Mouse (Mus musculus) frontal cortex, postnatal 14 days (tissue): ENCODE data around the gene Gkap1.
A peak's percentile ranks its signal among the peaks of the same experiment; 100 is the strongest.

ENCODE experiments used
- DNase-seq, 2 experiments: peaks; one replicate each; pipeline ENCODE4 v3.0.0; 2022; ENCODE audit warnings: low spot score in 2 of 2

Gkap1 gene

DNA sequence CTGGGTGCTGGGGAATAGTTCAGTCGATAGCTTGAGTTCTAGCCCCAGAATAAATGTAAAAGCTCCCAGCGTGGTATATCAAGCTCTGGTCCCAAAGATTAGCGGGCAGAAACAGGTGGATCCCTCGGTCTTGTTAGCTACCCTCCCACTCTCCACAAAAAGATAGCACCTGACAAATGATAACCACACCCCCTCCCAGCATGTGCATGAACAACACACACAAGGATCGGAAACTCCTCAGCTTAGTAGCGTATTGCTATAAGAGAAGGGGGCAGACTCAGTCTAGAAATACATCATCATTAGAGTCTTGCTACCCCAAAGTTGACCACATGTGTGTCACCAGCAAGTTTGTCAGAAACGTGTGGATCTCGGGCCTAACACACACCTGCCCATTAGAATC, at the start of gene Gkap1:
TSS of gene Gkap1 (minus strand) at position 101 of the 400 bp plus-strand sequence.
- DNase-seq: no peak

DNA sequence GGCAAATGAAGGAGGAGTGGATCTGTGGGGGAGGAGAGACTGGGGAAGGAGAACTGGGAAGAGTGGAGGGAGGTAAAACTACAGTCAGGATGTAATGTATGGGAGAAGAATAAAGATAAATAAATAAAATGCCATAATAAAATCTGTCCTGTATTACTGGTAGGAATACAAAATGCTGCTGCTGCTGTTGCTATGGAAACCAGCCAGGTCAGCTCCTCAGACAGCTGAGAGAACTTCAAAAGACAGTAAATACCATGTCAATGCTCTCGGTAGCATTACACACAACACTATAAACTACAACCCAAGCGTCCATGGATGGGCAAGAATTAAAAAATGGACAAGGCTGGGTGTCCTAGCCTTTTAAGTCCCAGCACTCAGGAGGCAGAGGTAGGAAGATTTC, 42.3 kb upstream of the Gkap1 start:
- DNase-seq: no peak

DNA sequence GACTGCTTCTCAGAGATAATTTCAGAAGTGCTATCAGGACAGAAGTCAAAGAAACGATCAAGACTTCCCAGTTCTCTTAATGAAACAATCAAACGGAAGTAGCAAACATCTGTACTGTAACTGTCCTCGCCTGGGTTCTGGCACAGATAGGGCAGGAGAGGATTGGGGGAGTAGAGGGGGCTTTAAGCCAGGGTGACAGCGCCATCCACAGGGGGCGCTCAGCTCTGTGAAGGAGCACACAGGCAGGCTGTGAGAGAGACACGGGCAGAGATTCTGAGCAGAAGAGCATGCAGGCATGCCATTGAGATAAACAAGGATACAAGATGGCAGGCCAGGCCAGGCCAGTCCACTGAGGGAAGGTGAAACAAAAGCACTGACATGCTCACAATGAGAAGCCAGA, 39.5 kb upstream of the Gkap1 start:
- DNase-seq: no peak

DNA sequence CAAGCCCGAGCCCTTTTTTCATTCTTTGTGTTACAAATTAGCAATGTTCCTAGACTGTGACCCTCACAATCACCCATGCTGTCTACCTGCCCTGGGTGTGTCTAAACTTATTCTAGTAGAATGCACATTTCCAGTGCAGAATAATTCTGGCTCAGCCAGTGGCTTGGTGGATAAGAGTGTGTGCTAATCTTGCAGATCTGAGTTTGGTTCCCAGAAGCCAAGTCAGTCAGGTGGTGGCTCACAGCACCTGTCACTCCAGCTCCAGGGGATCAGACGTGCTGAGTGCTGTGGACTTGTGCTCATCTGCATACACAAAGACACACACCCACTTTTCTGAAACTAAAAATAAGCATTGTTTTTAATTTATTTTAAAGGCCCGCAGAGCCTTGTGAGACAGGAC, 38.3 kb upstream of the Gkap1 start:
- no peak for DNase-seq

DNA sequence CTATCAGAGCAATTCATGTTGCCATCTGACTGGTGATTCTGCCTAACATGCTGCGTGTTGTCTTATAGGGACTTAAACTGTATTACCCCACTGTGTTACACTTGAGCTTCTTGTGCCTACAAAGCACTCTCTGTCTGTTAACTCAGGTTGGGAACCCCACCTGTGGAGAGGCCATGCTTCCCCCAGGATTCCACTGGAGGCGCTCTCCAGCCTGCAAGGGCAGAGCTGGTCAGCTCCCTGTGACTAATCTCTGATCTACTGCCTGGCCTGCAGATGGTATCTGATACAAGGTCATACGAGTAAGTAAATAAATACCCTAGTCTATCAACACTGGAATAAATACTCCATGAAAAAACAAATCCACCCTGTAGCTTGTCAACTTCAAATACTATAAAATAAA, 35.9 kb upstream of the Gkap1 start:
- no peak for DNase-seq

DNA sequence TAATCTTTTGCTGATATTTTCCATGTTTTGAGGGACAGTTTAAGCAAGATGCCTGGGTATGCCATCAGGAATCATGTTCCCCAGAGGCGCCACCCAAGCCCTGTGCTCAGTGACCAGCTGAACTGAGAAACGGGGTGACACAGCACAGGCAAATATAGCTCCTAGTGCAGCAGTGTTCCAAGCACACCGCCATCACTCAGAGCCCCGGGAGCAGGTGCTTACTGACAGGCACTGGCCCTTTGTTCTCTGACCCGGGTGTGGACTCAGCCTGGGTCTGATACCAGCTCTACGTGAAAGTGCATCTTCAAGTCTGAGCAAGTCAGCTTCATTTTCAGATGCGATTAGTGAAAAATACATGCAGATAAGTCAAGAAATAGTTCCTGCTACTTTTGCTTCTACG, 34.0 kb upstream of the Gkap1 start:
- no peak for DNase-seq

DNA sequence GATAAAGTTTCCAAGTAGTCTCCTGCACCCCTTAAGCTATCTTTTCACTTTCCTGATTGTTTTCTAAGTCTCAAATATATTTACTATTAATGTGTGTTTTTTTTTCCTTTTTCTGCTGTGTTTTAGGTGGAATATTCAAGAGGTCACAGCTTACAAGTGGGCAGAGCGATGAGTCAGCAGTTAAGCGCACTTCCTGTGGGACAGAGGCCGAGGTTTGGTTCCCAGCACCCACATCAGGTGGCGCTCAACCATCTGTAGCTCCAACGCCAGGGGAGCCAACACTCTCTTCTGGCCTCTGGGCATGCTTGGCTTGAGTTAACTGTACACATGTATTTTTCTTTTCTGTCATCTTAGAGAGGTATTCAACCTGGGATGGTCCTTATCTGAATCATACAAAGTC, 32.0 kb upstream of the Gkap1 start:
- DNase-seq: no peak

DNA sequence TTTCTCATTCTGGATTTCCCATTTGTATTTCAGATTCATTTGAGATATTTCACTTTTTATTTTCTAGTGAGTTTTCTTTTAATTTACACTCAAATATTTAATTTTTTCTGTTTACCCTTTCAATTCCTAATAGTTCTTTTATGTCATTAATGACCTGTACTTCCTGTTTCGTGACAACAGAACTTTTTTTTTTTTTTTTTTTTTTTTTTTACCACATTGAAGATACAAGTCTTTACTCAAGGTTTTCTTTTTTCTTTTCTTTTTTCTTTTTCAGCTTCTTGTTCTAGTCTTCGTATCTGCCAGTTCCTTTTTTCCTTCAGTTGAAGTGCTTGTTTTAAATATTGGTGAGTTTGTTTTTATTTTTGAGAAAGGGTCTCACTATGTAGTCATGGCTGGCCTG, 29.7 kb upstream of the Gkap1 start:
- DNase-seq: no peak

DNA sequence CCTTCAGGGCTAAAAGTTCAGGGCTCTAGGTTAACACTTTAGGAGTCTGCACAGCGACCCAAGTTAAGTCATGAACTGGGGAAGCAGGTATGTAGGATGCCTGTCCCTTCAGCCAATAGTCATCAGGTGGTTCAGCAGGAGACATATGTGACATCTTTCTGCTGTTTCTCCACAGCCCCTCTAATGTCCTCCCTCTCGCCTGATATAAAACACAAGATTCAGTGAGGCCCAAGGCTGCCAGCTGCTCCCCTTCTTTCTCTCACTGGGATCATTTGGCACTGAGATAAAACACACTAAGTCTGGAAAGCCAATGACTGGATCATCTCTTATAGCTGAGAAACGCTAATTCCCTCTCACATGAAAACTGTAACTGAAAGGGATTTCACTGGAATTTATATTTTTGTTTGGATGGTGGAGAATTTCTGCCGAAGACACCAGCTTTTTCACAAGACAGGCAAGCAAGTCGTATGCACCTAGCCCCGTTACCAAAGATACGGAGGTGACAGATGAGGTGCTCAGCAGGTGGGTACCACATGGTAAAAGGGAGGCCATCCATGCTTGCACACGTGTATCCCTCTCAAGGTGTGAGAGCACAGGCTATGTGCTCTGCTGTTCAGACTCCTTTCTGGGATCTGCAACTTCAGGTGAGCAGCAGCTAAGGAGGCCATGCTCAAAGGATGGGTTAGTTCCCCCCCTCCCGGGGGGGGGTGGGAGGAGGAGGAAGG, 27.1 kb upstream of the Gkap1 start:
- DNase-seq: no peak

DNA sequence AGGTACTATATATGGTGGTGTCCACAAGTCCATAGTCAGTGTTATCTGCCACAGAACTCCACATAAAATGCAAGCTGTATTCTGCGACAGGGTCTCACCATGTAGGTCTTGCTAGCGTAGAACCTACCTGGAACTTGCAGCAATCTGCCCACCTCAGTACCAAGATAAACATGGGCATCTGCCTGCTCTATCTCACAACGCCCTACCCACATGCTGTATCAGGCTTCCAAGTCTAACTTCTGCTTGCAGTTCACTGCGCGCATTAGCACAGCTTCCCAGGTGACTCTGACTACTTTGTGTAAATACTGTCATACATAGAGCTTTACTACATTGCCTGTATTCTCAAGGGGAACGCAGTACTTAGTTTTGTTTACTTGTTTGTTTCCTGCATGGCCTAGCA, 26.5 kb upstream of the Gkap1 start:
- DNase-seq: no peak

DNA sequence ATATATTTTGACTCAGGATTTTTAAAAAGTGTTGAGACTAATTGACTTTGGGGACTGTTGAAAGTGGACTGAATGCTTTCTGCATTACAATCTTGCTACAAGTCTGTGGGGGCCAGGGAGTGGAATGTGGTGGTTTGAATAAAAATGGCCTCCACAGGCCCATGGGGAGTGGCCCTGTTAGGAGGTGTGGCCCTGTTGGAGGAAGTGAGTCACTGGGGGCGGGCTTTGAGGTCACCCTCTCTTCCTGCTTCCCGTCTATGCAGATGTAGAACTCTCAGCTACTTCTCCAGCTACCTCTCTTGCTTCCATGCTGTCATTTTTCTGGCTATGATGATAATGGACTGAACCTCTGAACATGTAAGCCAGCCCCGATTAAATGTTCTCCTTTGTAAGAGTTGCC, 23.3 kb upstream of the Gkap1 start:
- DNase-seq: no peak

DNA sequence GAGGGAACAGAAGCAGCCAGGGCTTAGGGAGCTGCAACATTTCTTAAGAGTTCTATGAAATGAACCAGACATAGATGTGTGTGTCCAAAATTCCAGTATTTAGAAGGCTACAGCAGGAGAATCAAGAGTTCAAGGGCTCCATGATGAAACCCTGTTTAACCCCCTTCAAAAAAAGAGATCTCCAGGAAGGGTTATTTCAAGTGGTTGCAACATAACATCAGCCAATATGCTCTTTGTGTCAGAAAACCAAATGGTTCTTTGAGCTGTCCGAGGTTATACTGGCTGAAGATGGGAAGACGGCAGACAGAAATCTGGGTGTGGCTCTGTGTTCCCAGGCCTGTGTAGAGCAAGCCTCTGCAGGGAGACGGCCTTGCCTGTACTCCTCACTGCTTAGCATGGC, 20.1 kb upstream of the Gkap1 start:
- no peak for DNase-seq

DNA sequence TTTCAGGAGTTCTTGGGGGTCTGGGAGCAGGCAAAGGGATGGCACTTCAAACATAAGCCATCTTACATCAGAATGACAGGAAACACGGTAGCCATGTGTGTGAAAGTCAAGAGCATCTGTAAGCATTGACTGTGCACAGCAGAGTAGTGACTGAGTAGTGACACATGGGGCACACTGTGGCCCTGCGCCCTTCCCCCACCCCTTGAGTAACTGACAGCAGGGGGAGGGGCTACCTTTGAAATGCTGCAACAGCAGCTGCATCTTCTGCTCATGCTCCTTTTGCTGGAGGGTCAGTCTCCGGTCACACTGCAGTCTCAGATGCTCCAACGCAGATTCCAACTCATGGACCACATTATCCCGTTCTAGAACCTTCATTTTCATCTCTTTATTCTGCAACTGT, 17.3 kb upstream of the Gkap1 start:
- DNase-seq: no peak

DNA sequence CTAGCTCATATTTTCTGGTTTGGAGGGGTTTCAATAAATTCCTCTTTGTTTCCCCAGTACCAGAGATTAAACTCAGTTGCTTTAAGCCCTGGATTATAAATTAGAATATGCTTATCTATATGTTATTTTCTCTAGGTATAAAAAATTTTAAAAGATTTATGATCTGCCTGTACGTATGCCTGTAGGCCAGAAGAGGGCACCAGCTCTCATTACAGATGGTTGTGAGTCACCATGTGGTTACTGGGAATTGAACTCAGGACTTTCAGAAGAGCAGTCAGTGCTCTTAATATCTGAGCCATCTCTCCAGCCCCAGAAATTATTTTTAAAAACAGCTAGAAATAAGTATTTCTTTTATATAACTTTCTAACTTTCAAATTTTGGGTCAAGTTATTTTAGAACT, 13.8 kb upstream of the Gkap1 start:
- DNase-seq: no peak

DNA sequence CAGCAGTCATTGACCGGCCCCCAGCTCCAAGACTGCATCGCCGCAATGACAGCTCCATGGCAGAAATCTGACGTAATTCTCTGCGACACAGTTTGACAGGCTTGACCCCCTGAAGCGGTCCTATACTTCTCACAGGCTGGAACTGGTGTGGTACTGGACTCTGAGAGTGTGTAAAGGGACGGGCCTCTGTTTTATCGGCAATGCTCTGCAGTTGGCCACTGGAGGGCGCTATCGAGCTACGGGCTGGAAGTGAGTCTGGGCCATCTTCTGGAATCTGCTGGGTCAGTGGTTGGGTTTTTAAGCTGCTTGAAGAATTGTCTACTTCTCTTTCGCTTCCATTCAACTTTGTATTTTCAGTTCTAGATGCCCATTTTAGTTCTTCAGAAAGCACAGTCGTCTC, 12.3 kb upstream of the Gkap1 start:
- peak; percentile 18 to 73 for DNase-seq

DNA sequence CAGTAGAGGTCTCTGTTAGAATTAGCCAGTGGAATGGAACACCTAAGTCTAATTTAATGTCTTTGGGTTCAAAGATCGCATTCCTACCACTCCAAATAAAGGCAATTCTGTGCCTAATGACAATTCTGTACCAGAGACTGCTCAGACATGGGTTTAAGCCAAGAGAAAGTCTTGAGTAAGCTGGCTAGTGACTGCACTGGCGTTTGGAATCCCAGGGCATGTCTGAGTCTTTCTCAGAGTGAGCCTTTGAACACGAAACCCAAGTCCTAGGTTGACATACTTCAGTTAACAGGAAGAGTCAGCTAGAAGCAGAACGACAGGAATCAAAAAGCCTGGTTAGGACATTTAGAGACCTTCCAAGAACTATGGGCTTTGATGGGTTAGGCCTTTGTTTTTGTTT, 8.0 kb upstream of the Gkap1 start:
- DNase-seq: no peak

DNA sequence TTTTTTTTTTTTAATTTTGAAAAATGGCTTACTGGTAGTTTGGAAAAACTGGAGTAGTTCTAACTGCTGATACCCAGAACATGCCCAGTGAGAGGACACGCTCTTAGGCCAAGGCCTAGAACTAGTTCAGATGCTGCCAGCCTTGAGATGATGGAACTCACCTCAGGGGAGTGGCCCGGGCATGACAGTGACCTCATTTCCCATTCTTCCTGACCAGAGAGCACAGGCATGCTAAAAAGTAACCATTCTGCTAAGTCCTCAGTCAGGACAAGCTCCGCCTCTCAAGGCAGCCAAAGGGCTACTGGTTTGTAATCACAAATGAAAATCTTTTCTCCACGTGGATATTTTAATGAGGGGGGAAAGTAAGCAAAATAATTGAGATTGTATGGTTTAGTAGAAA, 6.4 kb upstream of the Gkap1 start:
- DNase-seq: no peak

DNA sequence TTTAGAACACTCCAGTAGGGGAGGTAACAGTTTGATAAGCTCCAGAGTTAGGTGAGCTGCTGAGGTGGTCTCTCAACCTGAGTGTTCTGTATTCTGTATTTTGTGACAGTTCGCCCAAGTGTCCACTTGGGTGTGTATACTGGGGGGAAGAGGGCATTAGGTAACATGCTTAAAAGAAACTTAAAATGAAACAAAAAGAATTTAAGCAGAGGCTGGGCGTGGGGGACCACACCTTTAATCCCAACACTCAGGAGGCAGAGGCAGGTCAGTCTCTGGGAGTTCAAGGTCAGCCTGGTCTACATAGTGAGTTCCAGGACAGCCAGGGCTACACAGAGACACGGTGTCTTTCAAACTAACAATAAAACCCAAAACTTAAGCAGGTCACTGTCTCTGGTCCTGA, 5.0 kb upstream of the Gkap1 start:
- DNase-seq: no peak

DNA sequence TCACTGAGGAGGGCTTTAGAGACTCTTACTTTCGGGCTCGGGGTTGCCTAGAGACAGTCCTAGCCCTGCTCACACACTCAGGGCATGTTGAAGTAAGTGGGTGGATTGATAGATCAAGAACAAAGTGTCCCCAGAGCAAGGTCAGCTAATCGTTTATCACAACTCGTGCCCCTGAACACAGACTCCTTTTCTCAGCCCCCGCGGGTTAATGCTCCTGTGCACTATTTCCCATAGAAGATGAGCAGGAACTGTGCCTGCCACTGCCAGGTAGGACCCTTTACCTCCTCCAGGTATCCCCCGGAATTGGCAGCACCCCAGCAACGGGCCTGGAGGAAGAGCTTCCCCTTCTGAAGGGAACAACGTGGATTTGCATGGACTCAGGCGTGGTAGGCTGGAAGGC, 757 bp upstream of the Gkap1 start:
- DNase-seq: no peak

DNA sequence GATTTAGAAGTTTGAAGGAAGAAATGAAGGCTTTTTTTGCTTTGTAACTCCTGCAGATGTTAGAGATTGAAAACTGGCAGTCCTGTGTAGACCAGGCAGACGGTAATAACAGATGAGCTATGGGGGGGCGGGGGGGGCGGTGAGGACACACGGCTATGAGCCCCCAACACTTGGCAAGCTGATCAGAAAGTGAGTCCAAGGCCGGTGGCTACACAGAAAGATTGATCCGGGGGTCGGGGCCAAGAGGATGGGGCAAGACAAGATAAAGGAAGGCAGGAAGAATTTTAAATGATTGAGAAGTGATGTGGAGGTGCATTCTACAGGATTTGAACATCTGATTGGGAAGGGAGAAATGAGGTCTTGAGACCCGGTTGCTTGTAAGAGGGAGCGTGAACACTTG, 423 bp downstream of the Gkap1 start:
- DNase-seq: no peak

DNA sequence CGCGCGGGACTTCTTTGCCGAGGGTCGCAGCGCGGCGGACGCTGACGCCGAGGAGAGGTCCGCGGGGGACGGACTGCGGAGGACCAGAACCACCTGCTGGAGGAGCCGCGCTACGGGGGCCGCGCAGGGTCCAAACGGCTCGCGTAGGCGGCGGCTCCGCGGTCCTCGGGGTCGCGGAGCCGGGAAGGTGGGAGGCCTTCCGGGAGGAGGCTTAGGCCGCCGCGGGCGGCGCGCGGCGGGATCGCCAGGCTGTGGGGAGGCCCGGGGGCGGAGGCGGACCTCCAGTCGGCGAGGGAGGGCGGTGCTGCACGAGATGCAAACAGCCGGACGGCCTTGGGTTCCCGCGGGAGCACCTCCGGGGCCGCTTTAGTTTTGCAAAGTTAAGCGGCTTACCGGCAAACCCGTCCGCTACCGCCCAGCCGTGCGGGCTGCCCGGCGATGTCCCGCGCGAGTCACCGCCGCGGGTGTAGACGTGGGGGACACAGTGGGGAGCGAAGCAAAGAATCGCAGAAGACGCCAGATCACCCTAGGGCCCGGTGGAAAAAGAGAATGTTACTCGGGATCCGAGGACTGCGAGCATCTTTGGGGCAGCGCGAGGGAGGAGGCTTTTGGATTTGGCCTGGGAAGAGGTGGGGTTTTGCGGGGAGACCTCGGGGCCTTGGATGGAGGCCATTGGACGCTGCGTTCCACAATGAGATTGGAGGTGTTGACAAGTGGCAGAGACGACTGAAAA, 1.1 kb downstream of the Gkap1 start:
- DNase-seq: peak; percentile 22 to 37

DNA sequence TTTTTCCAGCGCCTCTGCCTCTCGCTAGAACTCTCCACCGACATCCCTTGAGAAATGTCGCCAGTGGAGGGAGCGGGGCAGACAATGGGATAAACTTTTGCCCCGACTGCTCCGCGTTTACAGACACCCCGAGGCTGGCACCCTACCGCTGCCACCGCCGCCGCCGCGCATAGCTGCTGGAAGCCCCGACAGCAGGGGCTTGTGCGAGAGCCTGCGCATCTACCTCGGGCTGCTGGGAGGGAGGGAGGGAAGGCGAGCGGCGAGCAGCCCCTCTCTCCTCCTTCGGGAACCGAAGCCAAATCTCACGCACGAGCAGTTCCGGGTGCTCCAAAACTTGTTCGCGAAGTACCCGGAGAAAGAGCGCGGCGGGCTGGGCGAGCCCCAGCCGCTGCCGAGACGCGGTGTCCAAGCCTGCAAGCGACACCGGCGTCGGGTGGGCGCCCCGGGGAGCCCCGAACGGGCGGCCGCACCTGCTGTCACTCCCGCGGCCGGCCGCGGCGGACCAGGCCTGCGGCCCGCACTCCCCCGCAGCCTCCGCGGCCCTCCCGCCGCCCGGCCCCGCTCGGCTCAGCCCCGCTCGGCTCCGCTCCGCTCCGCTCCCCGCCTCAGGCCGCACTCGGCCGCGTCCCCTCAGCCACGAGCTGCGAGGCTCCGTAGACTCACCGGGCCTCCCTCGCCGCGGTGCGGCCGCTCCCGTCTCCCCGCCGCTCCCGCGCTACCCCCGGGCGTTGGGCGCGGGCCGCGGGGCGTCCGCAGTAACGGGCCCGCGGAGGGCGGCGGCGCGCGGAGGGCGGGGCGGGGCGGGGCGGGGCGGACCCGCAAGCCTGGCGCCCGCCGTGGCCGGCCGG, 1.9 kb downstream of the Gkap1 start:
- DNase-seq: no peak

DNA sequence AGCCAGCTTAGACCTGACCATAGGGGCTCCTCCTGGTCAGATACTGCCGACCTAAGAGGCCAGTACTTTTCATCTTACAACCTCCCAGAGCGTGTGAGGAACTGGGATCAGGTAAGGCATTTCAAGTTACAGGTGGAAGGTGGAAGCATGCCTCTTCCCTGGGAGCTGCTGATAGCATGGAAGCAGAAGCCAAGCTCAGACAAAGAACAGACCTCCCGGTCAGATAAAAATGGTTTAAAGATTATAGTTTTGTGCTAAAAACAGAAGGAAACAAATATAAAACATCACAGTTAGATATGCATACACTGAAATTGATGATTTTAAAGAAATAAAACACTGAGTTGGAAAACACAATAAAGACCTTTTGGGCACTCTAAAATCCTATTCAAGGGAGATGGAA, 8.6 kb downstream of the Gkap1 start:
- no peak for DNase-seq
